Mouse (Mus musculus) limb, embryonic 12.5 days (tissue): ENCODE data around the gene Flnb. TPM values are rescaled to one million over a fixed set of nuclear protein-coding genes. Genes with fewer than 3 reads are reported as not detected.
A peak's percentile ranks its signal among the peaks of the same experiment; 100 is the strongest.

Experiments
- ATAC-seq: fragments of 200-750 bp; cut with Nextera tagmentation; 2 replicates; pipeline ENCODE4 v1.8.0; 2017; ENCODE audit warnings: low read depth, moderate TSS enrichment; ENCODE audit not compliant: insufficient number of reproducible peaks, insufficient read depth, low FRiP score, low TSS enrichment
- H3K27ac ChIP-seq: fragments of 300-500 bp; sonication (generic); 2 replicates; pipeline ENCODE4 v1.5.1; 2016; ENCODE audit warnings: mild to moderate bottlenecking, moderate library complexity
- H3K27me3 ChIP-seq: fragments of 300-500 bp; sonication (generic); 2 replicates; pipeline ENCODE4 v1.6.1; 2016; ENCODE audit warnings: mild to moderate bottlenecking, moderate library complexity
- H3K36me3 ChIP-seq: fragments of 300-500 bp; sonication (generic); 2 replicates; pipeline ENCODE4 v1.6.1; 2016; ENCODE audit warnings: mild to moderate bottlenecking, moderate library complexity
- H3K4me1 ChIP-seq: fragments of 300-500 bp; sonication (generic); replicated peaks from 2 replicates; pipeline ENCODE4 v1.6.1; 2016
- H3K4me2 ChIP-seq: fragments of 300-500 bp; sonication (generic); 2 replicates; pipeline ENCODE4 v1.6.1; 2016; ENCODE audit warnings: mild to moderate bottlenecking, moderate library complexity
- H3K4me3 ChIP-seq: fragments of 300-500 bp; sonication (generic); replicated peaks from 2 replicates; pipeline ENCODE4 v1.5.1; 2016; ENCODE audit warnings: mild to moderate bottlenecking
- H3K9ac ChIP-seq: fragments of 300-500 bp; sonication (generic); replicated peaks from 2 replicates; pipeline ENCODE4 v1.6.1; 2016; ENCODE audit warnings: mild to moderate bottlenecking, moderate library complexity
- H3K9me3 ChIP-seq: fragments of 300-500 bp; sonication (generic); 2 replicates; pipeline ENCODE4 v1.6.1; 2016; ENCODE audit warnings: mild to moderate bottlenecking, moderate library complexity
- WGBS: fragments of 180-500 bp; shearing (Covaris S2); methylation state at CpG from one replicate; pipeline ENCODE4 v1.1.7; 2016; 5-methylcytosine and 5-hydroxymethylcytosine counted together
- polyA plus RNA-seq: library from polyadenylated mRNA; unstranded; fragments of >200 nt; fragmentation: Nextera tagmentation; extraction: Ambion mirVana; gene quantifications from 2 replicates; pipeline ENCODE4 v1.2.1, GENCODE M21; 2016

Flnb gene
- 56.7 and 61.9 TPM in 2 replicates for polyA plus RNA-seq

DNA sequence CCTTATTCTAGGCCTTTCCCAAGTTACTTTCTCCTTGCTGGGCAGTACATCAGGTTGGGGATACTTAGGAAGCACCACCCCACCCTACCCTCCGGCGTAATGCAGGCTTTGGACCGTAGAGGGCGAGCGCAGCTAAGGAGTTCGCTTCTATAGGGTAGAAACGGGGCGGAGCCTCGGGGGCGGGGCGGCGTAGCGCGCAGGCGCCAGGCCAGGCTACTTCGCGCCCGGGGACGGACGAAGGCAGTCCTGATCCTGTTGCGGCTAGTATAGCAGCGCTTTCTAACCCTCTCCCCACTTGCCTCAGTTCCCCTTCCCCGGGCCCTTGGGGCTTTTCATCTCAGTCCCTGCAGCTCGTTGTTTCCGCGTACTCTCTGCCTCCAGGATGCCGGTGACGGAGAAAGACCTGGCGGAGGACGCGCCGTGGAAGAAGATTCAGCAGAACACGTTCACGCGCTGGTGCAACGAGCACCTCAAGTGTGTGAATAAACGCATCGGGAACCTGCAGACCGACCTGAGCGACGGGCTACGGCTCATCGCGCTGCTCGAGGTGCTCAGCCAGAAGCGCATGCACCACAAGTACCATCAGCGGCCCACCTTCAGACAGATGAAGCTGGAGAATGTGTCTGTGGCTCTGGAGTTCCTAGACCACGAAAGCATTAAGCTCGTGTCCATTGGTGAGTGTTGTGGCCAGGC is at the start of gene Flnb:
TSS of gene Flnb (plus strand) at position 188 of the 693 bp plus-strand sequence.
- Histone ChIP-seq H3K27ac (peak within 1 kb of the TSS; percentile 82), H3K27me3 (no peaks in the 10 kb centered on the region), H3K4me3 (peak within 1 kb of the TSS; percentile 84), H3K4me1 (peaks cover 36% of the 10 kb centered on the region), H3K9ac (peak within 1 kb of the TSS; percentile 88), H3K9me3 (no peaks in the 10 kb centered on the region), H3K4me2 (peak within 1 kb of the TSS; percentile 93), H3K36me3 (no peaks in the 10 kb centered on the region)
- under 1% methylated on average over 49 of the region's 49 CpGs for WGBS
- ATAC-seq = peak; percentile 92

GRCm38 (mm10) chr14:7773714-7774389 is 43.9 kb upstream of the Flnb start:
- Histone ChIP-seq H3K4me1 (no peaks in the 10 kb centered on the region), H3K4me2 (peak overlapping the region; percentile 59), H3K36me3 (no peaks in the 10 kb centered on the region), H3K4me3 (peak overlapping the region; percentile 49), H3K9ac (peak overlapping the region; percentile 55), H3K27ac (peak overlapping the region; percentile 73), H3K27me3 (no peaks in the 10 kb centered on the region), H3K9me3 (no peaks in the 10 kb centered on the region)
- 31% methylated on average over 24 of the region's 24 CpGs for WGBS
- peak; percentile 69 for ATAC-seq

DNA sequence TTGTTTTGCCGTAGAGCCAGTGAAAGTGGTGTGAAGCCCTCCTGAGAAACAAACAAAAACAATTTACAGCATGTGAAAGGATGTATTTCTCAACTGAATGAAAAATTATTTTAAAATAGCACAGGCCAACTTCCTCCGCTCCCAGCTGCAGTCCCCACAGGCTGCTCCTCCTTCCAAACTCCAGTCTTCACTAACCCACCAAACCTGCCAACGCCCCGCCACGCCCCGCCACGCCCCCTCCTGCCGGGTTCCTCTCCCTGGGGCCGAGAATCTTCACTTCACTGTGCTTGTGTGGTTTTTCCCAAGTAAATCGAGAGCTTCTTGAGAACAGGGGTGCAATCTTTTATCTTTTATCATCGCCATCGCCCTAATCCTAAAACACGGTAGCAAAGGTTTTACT is 31.7 kb upstream of the Flnb start:
- WGBS = 34% methylated on average over 13 of the region's 13 CpGs
- Histone ChIP-seq H3K4me3 (no peak overlapping the region), H3K36me3 (no peaks in the 10 kb centered on the region), H3K9ac (no peak overlapping the region), H3K27ac (no peak overlapping the region), H3K4me2 (no peak overlapping the region), H3K9me3 (no peaks in the 10 kb centered on the region), H3K4me1 (peaks cover under 1% of the 10 kb centered on the region; the same call in 1 of the 2 replicates), H3K27me3 (peaks cover 2% of the 10 kb centered on the region; the same call in 1 of the 2 replicates)
- ATAC-seq = no peak

GRCm38 (mm10) chr14:7789266-7790030 is 28.3 kb upstream of the Flnb start:
- WGBS = 86% methylated on average over 7 of the region's 7 CpGs
- Histone ChIP-seq H3K4me2 (no peak overlapping the region), H3K27me3 (peaks cover 12% of the 10 kb centered on the region), H3K9ac (no peak overlapping the region), H3K27ac (no peak overlapping the region), H3K4me3 (no peak overlapping the region), H3K36me3 (no peaks in the 10 kb centered on the region), H3K4me1 (peaks cover 11% of the 10 kb centered on the region), H3K9me3 (no peaks in the 10 kb centered on the region)
- no peak for ATAC-seq

- Histone ChIP-seq H3K4me1 (peaks cover 11% of the 10 kb centered on the region), H3K9me3 (no peaks in the 10 kb centered on the region), H3K36me3 (no peaks in the 10 kb centered on the region), H3K4me2 (peak overlapping the region; percentile 81), H3K9ac (no peak overlapping the region), H3K27ac (no peak overlapping the region), H3K4me3 (peak overlapping the region; percentile 45), H3K27me3 (peaks cover 12% of the 10 kb centered on the region)
- no peak for ATAC-seq
- WGBS = 14% methylated on average over 19 of the region's 19 CpGs
Observed at GRCm38 (mm10) chr14:7791061-7791531, 26.7 kb upstream of the Flnb start.

DNA sequence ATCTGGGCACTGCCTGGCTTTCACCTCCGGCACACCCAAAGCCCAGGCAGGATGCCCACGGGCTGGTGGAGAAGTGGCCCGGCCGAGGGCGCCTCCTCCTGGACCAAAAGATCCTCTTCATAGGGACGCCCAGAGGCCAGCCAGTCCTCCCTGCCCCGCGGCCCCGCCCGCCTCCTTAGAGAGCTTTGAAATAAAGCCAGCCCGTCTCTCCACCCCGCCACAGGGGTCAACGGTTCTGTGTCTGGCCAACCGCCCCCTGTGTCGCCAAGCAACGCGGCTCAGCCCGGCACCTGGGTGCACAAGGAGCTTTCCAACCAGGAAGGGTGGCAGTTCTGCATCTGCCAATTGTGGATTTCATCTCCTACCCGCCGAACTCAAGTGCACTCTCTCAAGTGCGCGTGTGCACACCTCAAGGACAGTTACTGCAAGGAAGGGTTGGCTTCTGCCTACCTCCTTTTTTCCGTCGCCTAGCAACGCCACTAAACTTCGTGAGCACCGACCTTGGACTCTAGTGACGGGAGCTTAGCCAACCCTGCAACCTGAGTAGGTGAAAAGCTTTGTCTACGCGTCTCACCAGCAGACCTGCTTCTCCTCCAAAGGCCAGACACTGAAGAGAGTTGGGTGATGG is 26.1 kb upstream of the Flnb start, which contains the start of gene Gm26661:
TSS of gene Gm26661 (plus strand) at position 56 of the 628 bp plus-strand sequence.
- no peak within 1 kb of the TSS for H3K27ac ChIP-seq
- 0 out of 2 replicates have a peak within 1 kb of the TSS, but pooled peaks have one; percentile 54 for H3K9ac ChIP-seq
- peaks cover 12% of the 10 kb centered on the region for H3K27me3 ChIP-seq
- H3K9me3 ChIP-seq = no peaks in the 10 kb centered on the region
- no peaks in the 10 kb centered on the region for H3K36me3 ChIP-seq
- peak; percentile 80 for ATAC-seq
- 2% methylated on average over 30 of the region's 30 CpGs for WGBS
- peaks cover 11% of the 10 kb centered on the region for H3K4me1 ChIP-seq
- H3K4me3 ChIP-seq = peak within 1 kb of the TSS; percentile 45
- H3K4me2 ChIP-seq = peak within 1 kb of the TSS; percentile 81

GRCm38 (mm10) chr14:7795961-7796360 is 21.8 kb upstream of the Flnb start:
- no peak for ATAC-seq
- Histone ChIP-seq H3K4me3 (no peak overlapping the region), H3K9ac (no peak overlapping the region), H3K27ac (no peak overlapping the region), H3K27me3 (peaks cover 11% of the 10 kb centered on the region), H3K36me3 (no peaks in the 10 kb centered on the region), H3K4me2 (no peak overlapping the region), H3K4me1 (peaks cover 11% of the 10 kb centered on the region), H3K9me3 (no peaks in the 10 kb centered on the region)
- WGBS = 91% methylated on average over 4 of the region's 4 CpGs

- no peak for ATAC-seq
Observed at GRCm38 (mm10) chr14:7800611-7801010, 17.1 kb upstream of the Flnb start.

GRCm38 (mm10) chr14:7801831-7802230 is 15.9 kb upstream of the Flnb start:
- 13% methylated on average over 4 of the region's 4 CpGs for WGBS
- no peak overlapping the region for H3K9ac ChIP-seq
- no peak for ATAC-seq
- H3K9me3 ChIP-seq = no peaks in the 10 kb centered on the region
- no peak overlapping the region for H3K4me2 ChIP-seq
- H3K27me3 ChIP-seq = no peaks in the 10 kb centered on the region
- H3K36me3 ChIP-seq = no peaks in the 10 kb centered on the region
- H3K4me1 ChIP-seq = no peaks in the 10 kb centered on the region
- no peak overlapping the region for H3K27ac ChIP-seq
- H3K4me3 ChIP-seq = no peak overlapping the region

More at GRCm38 (mm10) chr14:7800611-7801010, 17.1 kb upstream of the Flnb start:
- H3K36me3 ChIP-seq = no peaks in the 10 kb centered on the region
- H3K27me3 ChIP-seq = no peaks in the 10 kb centered on the region
- no peaks in the 10 kb centered on the region for H3K9me3 ChIP-seq
- H3K27ac ChIP-seq = no peak overlapping the region
- H3K9ac ChIP-seq = no peak overlapping the region
- no peak overlapping the region for H3K4me3 ChIP-seq
- no peaks in the 10 kb centered on the region for H3K4me1 ChIP-seq
- no peak overlapping the region for H3K4me2 ChIP-seq

DNA sequence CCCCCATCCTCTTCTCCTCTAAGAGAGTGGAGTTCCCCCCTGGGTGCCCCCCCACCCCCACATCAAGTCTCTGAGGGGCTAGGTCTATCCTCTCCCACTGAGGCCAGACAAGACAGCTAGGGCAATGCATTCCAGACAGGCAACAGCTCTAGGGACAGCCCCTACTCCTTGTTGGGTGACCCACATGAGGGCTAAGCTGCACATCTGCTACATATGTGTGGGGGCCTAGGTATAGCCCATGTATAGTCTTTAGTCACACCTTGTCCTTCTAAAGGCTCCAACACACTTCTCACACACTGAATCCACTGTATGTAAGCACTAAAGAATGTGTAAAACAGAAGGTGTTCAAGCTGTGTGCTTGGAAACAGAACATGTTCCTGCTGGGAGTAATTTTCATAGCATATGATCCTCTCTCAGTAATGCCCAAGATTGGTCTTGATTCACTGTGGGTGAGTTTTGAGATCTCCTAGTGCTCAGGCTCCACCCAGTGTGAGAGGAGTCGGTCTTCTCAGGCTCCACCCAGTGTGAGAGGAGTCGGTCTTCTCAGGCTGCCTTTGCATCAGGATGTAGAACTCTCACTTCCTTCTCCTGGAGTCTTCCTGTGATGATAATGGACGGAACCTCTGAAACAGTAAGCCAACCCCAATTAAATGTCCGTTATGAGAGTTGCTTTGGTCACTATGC is 13.7 kb upstream of the Flnb start:
- H3K4me2 ChIP-seq = no peak overlapping the region
- ATAC-seq = peak; percentile 54; the same call in 1 of the 2 replicates
- no peaks in the 10 kb centered on the region for H3K27me3 ChIP-seq
- H3K9ac ChIP-seq = 0 out of 2 replicates have a peak overlapping the region, but pooled peaks have one; percentile 2
- H3K27ac ChIP-seq = no peak overlapping the region
- H3K4me1 ChIP-seq = no peaks in the 10 kb centered on the region; the same call in 1 of the 2 replicates
- H3K36me3 ChIP-seq = no peaks in the 10 kb centered on the region
- no peak overlapping the region for H3K4me3 ChIP-seq
- WGBS = 64% methylated on average over 4 of the region's 4 CpGs
- H3K9me3 ChIP-seq = no peaks in the 10 kb centered on the region
